Mouse (Mus musculus) cerebellum, adult 2 months (tissue): Measurements from ENCODE around the gene Cdc20b.

ENCODE experiments used
- CTCF ChIP-seq: fragments of 200-500 bp; IDR thresholded peaks from 2 replicates; pipeline ENCODE4 v1.5.1; 2011; ENCODE audit warnings: low read depth, mild to moderate bottlenecking, control low read depth, low read length, moderate library complexity, borderline replicate concordance; ENCODE audit not compliant: insufficient read depth
- POLR2A ChIP-seq: fragments of 200-500 bp; IDR thresholded peaks from 2 replicates; pipeline ENCODE4 v1.6.1; 2011; ENCODE audit warnings: low read length, control low read depth, borderline replicate concordance; ENCODE audit not compliant: insufficient read depth

DNA sequence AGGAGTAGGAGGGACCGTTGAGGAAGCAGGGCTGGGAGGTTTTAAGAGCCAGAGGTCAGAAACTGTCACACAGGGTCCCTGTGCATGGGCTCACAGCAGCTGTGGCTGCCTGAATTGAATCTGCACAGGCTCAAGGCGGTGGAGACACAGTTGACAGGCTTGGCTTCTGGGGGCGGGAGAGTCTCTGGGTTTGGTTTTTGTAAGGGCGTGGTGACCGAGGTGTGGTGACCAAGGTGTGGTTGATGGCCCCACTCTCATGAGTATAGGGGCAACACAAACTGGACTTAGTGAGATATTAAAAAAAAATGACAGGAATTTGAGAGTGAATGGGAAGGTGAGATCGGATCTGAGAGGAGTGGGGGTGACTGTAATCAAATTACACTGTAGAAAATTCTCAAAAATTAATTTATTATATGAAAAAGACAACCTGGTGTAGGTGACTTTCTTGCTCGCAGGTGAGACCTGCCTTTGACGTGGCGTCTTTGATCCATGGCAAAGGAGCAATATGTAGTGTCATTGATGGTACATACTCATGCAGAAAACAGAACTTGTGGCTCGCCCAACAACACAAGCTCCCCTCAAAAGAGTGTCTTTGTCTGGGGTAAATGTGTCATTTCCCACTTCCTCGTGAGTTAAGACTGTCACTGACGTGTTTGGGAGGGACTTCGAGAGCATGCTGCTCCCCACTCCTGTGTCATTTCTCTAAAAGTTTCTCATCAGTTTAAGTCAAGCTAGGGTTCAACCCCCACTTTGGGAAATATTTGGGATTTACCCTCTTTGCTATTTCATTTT lies 52.5 kb downstream of the Cdc20b start:
- no peak for TF ChIP-seq POLR2A
- TF ChIP-seq CTCF = no peak
